Mouse (Mus musculus) adrenal gland, adult 2 months (tissue): Measurements from ENCODE around the gene Urb2. TPM values are rescaled to one million over a fixed set of nuclear protein-coding genes. Genes with fewer than 3 reads are reported as not detected.
"Not testable (repeated sequence)": the region's sequence is repeated elsewhere in the genome, so short reads cannot be mapped to it uniquely, and the experiment has no call there.

Source experiments
- DNase-seq: peaks from one replicate; pipeline ENCODE4 v3.0.0; 2021
- polyA plus RNA-seq: library from polyadenylated mRNA; depleted of rRNA; stranded (reverse); fragments of >200 nt; gene quantifications from 2 replicates; pipeline ENCODE4 v1.2.3, GENCODE M21; 2012
- total RNA-seq, 2 experiments: library from RNA; stranded (reverse); gene quantifications; 2 replicates each; pipeline ENCODE4 v1.2.3; 2021

Urb2 gene
- total and polyA plus RNA-seq, 3 experiments = 3.4 to 12.7 (median 10.6) TPM

GRCm38 (mm10) chr8:124014751-124015150 lies 6.6 kb upstream of the Urb2 start:
- DNase-seq = no peak

- DNase-seq = peak; percentile 42
Measured at GRCm38 (mm10) chr8:124019782-124020181, 1.5 kb upstream of the Urb2 start.

GRCm38 (mm10) chr8:124020439-124021236 lies 670 bp upstream of the Urb2 start:
- no peak for DNase-seq

- not testable (repeated sequence) for DNase-seq
Measured at GRCm38 (mm10) chr8:124026265-124026664, 5.0 kb downstream of the Urb2 start.

- DNase-seq = no peak
Measured at GRCm38 (mm10) chr8:124027831-124028230, 6.5 kb downstream of the Urb2 start.

GRCm38 (mm10) chr8:124033400-124033799 lies 12.1 kb downstream of the Urb2 start:
- DNase-seq = no peak

- DNase-seq = no peak
Measured at GRCm38 (mm10) chr8:124038121-124038520, 16.8 kb downstream of the Urb2 start.

GRCm38 (mm10) chr8:124039351-124039750 lies 18.0 kb downstream of the Urb2 start:
- DNase-seq = no peak

GRCm38 (mm10) chr8:124042201-124042600 lies 20.9 kb downstream of the Urb2 start:
- no peak for DNase-seq

- no peak for DNase-seq
Measured at GRCm38 (mm10) chr8:124044421-124044820, 23.1 kb downstream of the Urb2 start.

GRCm38 (mm10) chr8:124044931-124045330 lies 23.6 kb downstream of the Urb2 start:
- DNase-seq = no peak

- no peak for DNase-seq
Measured at GRCm38 (mm10) chr8:124045856-124046255, 24.5 kb downstream of the Urb2 start.

- peak; percentile 69 for DNase-seq
Measured at GRCm38 (mm10) chr8:124052110-124052509, 30.8 kb downstream of the Urb2 start.

GRCm38 (mm10) chr8:124052568-124052967 lies 31.3 kb downstream of the Urb2 start:
- no peak for DNase-seq

- no peak for DNase-seq
Measured at GRCm38 (mm10) chr8:124056832-124057655, 35.7 kb downstream of the Urb2 start.

- DNase-seq = no peak
Measured at GRCm38 (mm10) chr8:124066325-124067058, 45.2 kb downstream of the Urb2 start.

- no peak for DNase-seq
Measured at GRCm38 (mm10) chr8:124067059-124067750, 45.9 kb downstream of the Urb2 start.

- no peak for DNase-seq
Measured at GRCm38 (mm10) chr8:124070363-124071324, 49.3 kb downstream of the Urb2 start.

GRCm38 (mm10) chr8:124075977-124076376 lies 54.7 kb downstream of the Urb2 start:
- no peak for DNase-seq

- DNase-seq = no peak
Measured at GRCm38 (mm10) chr8:124076416-124076815, 55.1 kb downstream of the Urb2 start.

- DNase-seq = no peak
Measured at GRCm38 (mm10) chr8:124077377-124077776, 56.1 kb downstream of the Urb2 start.
